Mouse (Mus musculus) thymus, postnatal 0 days (tissue): ENCODE data around the gene Mrps27. TPM values are rescaled to one million over a fixed set of nuclear protein-coding genes. Genes with fewer than 3 reads are reported as not detected.
A peak's percentile ranks its signal among the peaks of the same experiment; 100 is the strongest.

Experiments
- DNase-seq: peaks from one replicate; pipeline ENCODE4 v3.0.0-alpha.2; 2015; ENCODE audit warnings: low spot score
- polyA plus RNA-seq: library from polyadenylated mRNA; unstranded; fragments of >200 nt; fragmentation: Nextera tagmentation; extraction: Ambion mirVana; gene quantifications from 2 replicates; pipeline ENCODE4 v1.2.1, GENCODE M21; 2015

Mrps27 gene
- polyA plus RNA-seq, 1 experiment from 2014 or later: 38.5 TPM

DNA sequence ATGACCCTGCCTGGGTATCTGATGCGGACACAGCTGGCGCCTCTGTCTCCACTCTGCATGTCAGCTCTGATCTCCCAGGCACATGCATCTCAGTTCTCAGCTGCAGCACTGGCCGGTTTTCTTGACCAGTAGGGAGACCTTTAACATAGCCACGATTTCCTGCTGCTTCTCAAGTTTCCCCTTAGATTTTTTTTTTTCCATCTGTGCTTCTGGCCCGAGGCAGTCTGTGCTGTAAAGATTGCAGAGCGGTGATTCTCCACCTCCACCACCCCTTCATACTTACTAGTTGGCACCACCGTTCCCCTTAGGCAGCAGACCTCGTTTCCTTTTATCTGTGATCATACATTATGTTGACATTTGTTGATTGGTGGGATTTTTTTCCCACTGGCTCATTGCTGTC is 6.6 kb downstream of the Mrps27 start:
- DNase-seq: no peak

DNA sequence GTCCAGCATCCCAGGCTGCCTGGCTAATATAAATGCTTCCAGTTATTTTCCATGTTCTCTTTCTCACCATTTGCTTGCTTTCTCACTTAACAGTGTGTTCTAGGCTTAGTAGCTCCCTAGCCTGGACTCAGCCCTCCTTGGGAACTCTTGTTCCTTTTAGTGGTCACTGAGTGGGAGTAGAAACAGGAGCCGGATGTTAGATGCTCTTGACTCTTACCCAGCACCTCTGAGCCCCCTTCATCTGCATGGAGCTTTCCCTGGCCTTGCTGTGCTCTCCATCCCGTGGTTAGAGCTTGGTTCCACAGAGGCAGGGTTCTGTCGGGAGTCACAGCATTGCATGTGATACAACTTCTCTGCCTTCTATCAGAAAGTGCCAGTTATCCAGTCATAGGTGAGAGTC is 7.0 kb downstream of the Mrps27 start:
- no peak for DNase-seq

DNA sequence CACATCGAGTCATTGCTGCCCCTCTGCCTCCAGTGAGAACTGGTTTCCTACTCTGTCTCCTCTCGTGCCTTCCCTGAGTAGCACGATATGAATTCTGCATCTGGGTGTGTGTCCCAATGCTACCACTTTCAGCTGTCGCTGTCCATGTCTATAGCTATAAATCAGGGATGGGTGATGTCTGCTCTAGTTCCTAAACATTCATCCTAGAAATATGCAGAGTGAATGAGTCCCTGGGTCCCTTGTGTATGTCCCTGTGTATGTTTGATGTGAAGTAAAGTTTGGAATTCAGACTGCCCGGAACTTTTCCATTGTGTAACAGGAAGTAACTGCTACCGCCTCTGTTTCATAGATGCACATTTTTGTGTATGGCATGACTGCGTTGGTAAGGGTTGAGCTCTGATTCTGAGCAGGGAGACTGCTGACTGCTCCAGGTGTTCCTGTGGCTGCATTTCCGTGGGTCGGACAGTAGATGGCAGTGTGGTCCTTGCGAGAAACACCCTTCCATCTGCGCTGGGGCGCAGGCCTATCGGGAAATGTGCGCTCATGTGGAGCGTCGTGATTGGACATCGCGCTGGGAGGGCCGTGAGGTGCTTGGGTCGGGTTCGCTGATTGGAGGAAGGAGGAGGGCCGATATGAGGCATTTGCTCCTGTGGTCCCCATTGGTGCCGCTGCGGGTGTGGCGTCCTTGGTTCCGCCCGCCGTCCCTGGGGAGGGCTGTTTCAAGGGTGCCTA is 8.3 kb downstream of the Mrps27 start:
- peak; percentile 98 for DNase-seq

DNA sequence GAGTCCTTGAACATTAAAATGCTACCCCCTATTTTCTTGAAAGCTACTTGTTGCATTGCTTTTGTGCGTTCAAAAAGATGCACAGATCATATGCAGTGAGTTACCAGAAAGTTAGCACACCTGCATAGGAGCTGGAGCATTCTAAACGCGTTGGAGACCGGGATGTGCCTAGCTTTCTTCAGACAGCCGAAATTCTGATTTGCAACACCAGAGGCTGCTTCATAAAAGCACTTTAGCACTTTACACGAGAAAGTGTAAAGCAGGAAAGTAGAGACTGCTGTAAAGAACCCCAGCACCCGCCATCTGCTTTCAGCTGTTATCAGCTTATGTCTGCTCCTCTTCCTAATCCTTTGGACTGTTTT is 8.9 kb downstream of the Mrps27 start:
- DNase-seq: no peak

GRCm38 (mm10) chr13:99355072-99355471 is 10.5 kb downstream of the Mrps27 start:
- no peak for DNase-seq

GRCm38 (mm10) chr13:99355861-99356260 is 11.3 kb downstream of the Mrps27 start:
- no peak for DNase-seq

DNA sequence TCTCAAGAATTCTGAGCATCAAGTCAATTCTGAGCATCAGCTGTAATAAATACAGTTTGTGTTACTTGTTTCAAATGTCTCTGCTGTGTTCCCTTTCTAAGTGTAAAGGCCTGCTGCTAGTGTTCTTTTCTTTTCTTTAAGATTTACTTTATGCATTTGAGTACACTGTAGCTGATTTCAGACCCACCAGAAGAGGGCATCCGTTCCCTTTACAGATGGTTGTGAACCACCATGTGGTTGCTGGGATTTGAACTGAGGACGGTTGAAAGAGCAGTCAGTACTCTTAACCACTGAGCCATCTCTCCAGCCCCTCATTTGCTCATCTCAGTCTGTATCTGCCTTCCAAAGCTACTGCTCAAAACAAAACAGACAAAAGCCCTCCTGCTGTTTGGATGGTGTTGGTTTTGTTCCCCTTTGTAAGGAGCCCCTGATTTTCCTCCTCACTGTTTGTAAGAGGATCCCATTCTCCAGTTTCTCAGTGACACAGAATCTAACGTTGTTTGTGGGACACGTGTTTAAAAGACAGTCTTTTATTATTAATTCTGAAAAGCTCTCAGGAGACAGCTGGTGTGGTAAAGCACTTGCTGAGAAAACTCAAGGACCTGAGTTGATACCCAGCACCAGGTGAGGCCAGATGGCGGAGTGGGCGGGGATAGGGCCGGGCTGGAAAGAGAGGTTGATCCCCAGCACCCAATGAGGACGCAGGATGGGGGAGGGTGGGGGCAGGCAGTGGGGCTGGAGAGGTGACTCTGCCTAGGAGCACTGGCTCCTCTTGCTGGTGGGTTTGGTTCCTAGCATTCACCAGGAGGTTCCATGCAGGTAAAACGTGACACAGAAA is 12.1 kb downstream of the Mrps27 start:
- DNase-seq: no peak

DNA sequence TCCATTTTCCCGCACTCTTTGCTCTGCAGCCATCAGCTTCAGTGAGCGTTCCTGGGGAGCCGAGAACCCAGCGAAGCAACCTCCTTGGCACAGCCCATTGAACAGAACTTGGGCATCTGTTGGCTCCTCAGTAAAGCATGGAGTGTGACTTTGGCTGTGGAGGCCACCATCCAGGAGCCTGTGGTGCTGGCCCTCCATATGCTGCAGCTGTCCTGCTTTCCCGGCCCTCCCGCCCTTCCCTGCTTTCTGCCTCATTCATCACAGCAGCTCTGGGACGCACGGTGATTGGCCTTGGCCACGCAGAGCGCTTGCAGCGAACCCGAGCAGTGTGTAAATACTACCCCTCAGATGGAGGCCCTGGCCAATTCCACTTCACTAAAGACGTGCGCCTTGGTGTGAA is 14.3 kb downstream of the Mrps27 start:
- DNase-seq: no peak

DNA sequence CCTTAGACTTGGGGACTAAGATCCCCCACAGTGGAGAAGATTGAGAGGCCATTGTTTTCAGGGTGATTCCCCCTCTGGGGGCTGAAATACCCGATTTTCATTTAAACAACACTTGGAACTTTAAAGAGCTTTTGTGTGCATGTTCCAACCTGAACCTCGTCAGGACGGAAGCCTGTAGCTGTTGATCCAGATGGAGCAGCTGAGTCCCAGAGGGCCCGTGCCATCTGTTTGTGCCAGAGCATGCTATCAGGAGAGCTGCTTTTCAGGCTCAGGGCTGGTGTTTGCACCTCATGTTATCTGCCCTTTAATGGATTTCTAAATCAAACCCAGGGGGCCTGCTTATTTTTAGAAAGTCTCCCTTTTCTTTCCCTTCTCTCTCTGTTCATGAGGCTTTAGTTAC is 19.3 kb downstream of the Mrps27 start:
- DNase-seq: no peak

GRCm38 (mm10) chr13:99366422-99367175 is 22.0 kb downstream of the Mrps27 start:
- DNase-seq: no peak

DNA sequence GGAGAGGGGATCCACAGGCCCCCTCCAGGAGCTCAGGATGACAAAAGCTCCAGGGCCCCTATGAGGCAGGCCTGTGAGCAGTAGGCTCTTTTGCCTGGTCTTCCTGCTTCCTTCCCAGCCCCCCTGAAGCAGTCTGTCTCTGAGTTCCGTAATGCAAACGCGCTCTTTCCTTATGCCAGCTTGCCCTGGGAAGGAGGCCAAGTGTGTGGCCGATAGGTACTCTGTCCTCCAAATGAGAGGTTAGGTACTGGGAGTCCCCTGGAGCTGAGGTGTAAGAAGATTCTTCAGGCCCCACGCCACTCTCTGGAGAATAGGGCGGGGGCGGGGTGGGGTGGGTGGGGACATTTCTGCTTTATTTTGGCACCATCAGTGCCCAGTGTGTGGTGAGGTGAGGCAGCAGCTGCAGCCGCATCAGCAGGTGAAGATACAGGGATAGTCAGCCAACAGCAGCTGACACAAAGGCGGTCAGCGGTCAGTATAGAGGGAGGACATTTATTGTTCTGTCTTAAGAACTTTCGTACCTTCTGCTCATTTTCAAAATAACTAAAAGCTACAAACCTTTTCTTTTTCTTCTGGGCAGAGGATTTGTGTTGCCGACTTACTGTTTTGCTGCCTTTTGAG is 23.1 kb downstream of the Mrps27 start:
- no peak for DNase-seq

DNA sequence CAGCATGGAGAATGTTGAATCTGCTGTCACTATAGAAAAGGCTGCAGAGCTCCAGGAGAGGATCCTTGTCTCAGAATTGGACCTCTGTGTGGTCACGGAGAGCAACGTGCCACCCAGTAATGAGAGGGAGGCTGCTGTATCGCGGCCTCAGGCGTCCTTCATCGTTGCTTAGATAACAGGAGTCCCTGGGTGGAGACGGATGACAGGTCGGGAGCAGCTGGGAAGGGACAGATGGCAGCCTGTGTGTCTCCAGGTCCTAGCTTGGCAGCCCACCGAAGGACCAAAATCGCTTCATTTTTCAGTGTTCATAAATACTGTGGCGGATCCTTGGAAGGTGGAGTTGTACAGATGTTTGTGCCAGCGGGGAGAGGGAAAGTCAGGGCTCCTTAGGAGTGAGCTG is 24.5 kb downstream of the Mrps27 start:
- no peak for DNase-seq

DNA sequence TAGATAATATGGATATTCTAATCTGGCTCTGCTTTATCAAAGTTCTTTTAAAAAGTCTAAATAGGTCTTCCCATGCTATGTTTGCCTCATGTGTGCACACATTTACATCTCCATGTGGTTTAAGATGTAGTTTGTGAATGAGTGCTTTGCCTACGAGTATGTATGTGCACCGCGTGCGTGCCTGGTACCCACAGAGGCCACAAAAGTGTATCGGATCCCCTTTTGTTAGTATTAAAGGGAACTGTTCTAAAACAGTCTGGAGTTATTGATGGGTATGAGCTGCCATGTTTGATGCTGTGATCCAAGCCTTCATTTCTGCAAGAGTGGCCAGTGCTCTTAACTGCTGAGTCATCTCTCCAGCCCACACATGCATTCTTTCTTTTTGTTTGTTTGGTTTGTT is 26.7 kb downstream of the Mrps27 start:
- DNase-seq: no peak

DNA sequence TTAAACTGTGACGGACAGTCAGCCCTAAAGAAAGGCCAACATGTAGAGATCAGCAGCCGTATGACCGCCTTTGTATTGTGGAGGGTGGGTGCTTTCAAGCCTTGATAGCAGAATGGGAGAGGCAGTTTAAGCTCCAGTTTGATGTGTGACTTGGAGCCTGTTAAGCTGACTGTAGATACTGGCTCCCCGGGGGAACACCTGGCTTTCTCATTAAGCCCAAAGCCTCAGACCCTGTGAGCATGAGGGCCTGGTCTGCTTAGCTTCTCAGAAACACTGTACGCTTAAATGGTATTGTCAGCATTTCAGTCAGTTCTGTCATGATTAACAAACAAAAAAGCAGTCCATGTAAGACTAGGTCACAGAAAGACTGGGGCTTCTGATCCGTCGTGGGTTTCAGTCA is 29.1 kb downstream of the Mrps27 start:
- DNase-seq: no peak

DNA sequence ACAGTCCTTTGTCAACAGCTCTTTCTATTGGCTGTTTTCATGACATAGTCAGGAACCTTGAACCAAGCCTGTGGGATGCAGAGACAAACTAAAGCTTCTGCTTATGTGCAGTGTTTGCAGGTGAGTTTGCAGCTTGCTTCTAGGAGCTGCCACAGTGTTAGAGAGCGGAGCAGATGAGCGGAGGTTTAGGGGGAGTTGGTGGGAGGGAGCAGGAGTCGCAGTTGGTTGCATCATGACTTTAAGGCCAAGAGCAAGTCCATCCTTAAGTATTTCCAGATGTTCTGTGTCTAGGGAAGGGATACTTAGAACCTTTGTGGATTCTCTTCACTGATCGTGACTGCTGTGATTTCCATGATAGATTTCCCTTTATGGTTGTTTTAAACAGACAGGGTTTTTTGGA is 29.6 kb downstream of the Mrps27 start:
- DNase-seq: no peak

DNA sequence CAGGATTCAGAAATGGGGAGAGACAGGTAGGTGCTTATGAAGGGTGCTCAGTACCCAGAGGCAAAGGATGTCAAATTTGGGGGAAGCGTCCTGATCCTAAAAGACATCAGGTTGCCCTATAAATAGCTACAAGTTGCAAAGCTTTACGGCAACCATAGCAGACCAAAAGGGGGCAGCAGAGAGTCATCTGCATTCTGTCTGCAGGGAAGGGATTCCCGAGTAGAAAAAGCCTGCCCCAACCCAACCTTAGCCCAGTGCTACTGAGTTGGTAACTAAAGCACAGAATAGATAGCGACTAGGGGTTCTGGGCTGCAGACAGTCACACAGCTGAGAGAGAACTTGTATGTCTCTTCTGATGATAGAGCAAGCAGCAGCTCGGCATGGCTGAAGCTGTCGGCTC is 31.0 kb downstream of the Mrps27 start:
- DNase-seq: peak; percentile 76

- no peak for DNase-seq
These were observed 32.5 kb downstream of the Mrps27 start for GRCm38 (mm10) chr13:99377055-99377454.

GRCm38 (mm10) chr13:99378223-99378622 is 33.6 kb downstream of the Mrps27 start:
- no peak for DNase-seq

GRCm38 (mm10) chr13:99382373-99382772 is 37.8 kb downstream of the Mrps27 start:
- DNase-seq: no peak

DNA sequence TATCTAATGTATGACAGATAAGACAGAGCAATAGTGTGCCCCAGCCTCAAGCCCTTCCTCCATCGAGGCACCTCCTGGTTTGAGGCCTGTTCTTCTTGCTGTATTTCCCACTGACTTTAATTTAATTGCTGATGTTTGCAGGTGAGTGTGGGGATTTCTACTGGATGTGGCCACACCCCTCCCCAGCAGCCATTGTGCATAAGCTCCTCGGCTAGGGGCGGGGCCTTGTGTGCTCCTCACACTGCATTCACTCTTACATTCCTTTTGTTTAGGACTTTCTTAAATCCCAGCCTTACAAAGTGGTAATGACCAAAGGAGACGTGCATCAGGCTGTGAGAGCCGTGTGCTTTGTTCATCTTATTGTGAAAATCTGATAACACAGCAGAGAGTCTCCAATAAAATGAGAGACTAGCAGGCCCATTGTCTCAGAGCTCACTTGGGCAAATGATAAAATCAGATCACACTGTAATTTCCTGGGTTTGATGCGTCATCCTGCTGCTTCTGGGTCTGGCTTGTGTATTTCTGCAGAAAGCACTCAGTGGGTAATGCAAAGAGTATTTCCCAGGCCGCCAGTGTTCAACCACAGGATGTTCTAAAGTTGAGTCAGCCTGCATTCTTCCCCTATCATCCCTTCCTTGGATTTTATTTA is 40.1 kb downstream of the Mrps27 start:
- DNase-seq: no peak

- DNase-seq: no peak
These were observed 41.3 kb downstream of the Mrps27 start for GRCm38 (mm10) chr13:99385911-99386310.
